Mouse (Mus musculus): ENCODE measurements at regions not wholly inside any gene's neighbourhood (a gene's known extent, or its start where the extent isn't known, plus 50 kb on each side); places are given as distances from the start of the nearest gene placed in this dataset.

- Histone ChIP-seq H3K27ac (ENCODE audit: insufficient read depth, low read length) (no peak overlapping the region), H3K27me3 (ENCODE audit: control insufficient read depth, insufficient read depth, low read length) (no peaks in the 10 kb centered on the region), H3K4me3 (replicated peaks; ENCODE audit: insufficient read depth, low read depth, low read length) (no peak overlapping the region), H3K4me1 (ENCODE audit: control insufficient read depth, insufficient read depth, low read length) (no peaks in the 10 kb centered on the region)
- DNase-seq: no peak
- 78% methylated on average over 3 of the region's 3 CpGs for WGBS
- TF ChIP-seq POLR2A (IDR thresholded peaks at IDR 0.05; ENCODE audit: borderline replicate concordance, insufficient read depth, low read length) (no peak), CTCF (IDR thresholded peaks at IDR 0.05; ENCODE audit: borderline replicate concordance, insufficient read depth, low read depth, low read length) (peak; percentile 34; the same call in 1 of the 2 replicates)
Measured at GRCm38 (mm10) chr3:52906823-52907564, 110.0 kb downstream of the Cog6 start.

GRCm38 (mm10) chr3:52904028-52904427 lies 113.0 kb downstream of the Cog6 start:
- no peak overlapping the region for H3K27ac ChIP-seq (ENCODE audit: insufficient read depth, low read length)
- DNase-seq: no peak
- no peak overlapping the region for H3K4me3 ChIP-seq (replicated peaks; ENCODE audit: insufficient read depth, low read depth, low read length)
- H3K4me1 ChIP-seq (ENCODE audit: control insufficient read depth, insufficient read depth, low read length): no peaks in the 10 kb centered on the region
- H3K27me3 ChIP-seq (ENCODE audit: control insufficient read depth, insufficient read depth, low read length): no peaks in the 10 kb centered on the region
- TF ChIP-seq POLR2A (IDR thresholded peaks at IDR 0.05; ENCODE audit: borderline replicate concordance, insufficient read depth, low read length) (no peak), CTCF (IDR thresholded peaks at IDR 0.05; ENCODE audit: borderline replicate concordance, insufficient read depth, low read depth, low read length) (no peak)
- 83% methylated on average over 3 of the region's 3 CpGs for WGBS

- Histone ChIP-seq H3K4me3 (replicated peaks; ENCODE audit: insufficient read depth, low read depth, low read length) (no peak overlapping the region), H3K27ac (ENCODE audit: insufficient read depth, low read length) (no peak overlapping the region), H3K4me1 (ENCODE audit: control insufficient read depth, insufficient read depth, low read length) (no peaks in the 10 kb centered on the region), H3K27me3 (ENCODE audit: control insufficient read depth, insufficient read depth, low read length) (no peaks in the 10 kb centered on the region)
- DNase-seq: no peak
- 29% methylated on average over 4 of the region's 4 CpGs for WGBS
- TF ChIP-seq CTCF (IDR thresholded peaks at IDR 0.05; ENCODE audit: borderline replicate concordance, insufficient read depth, low read depth, low read length) (no peak), POLR2A (IDR thresholded peaks at IDR 0.05; ENCODE audit: borderline replicate concordance, insufficient read depth, low read length) (no peak)
Measured at GRCm38 (mm10) chr3:52897665-52898064, 119.4 kb downstream of the Cog6 start.

GRCm38 (mm10) chr3:52896462-52896861 lies 120.6 kb downstream of the Cog6 start:
- Histone ChIP-seq H3K4me1 (ENCODE audit: control insufficient read depth, insufficient read depth, low read length) (no peaks in the 10 kb centered on the region), H3K27ac (ENCODE audit: insufficient read depth, low read length) (no peak overlapping the region), H3K27me3 (ENCODE audit: control insufficient read depth, insufficient read depth, low read length) (no peaks in the 10 kb centered on the region), H3K4me3 (replicated peaks; ENCODE audit: insufficient read depth, low read depth, low read length) (no peak overlapping the region)
- no peak for DNase-seq
- 79% methylated on average over 7 of the region's 7 CpGs for WGBS
- TF ChIP-seq POLR2A (IDR thresholded peaks at IDR 0.05; ENCODE audit: borderline replicate concordance, insufficient read depth, low read length) (no peak), CTCF (IDR thresholded peaks at IDR 0.05; ENCODE audit: borderline replicate concordance, insufficient read depth, low read depth, low read length) (no peak)

GRCm38 (mm10) chr3:52895751-52896150 lies 121.3 kb downstream of the Cog6 start:
- H3K27me3 ChIP-seq (ENCODE audit: control insufficient read depth, insufficient read depth, low read length): no peaks in the 10 kb centered on the region
- H3K4me1 ChIP-seq (ENCODE audit: control insufficient read depth, insufficient read depth, low read length): no peaks in the 10 kb centered on the region
- no peak for DNase-seq
- no peak for TF ChIP-seq POLR2A (IDR thresholded peaks at IDR 0.05; ENCODE audit: borderline replicate concordance, insufficient read depth, low read length)
- no peak for TF ChIP-seq CTCF (IDR thresholded peaks at IDR 0.05; ENCODE audit: borderline replicate concordance, insufficient read depth, low read depth, low read length)
- no peak overlapping the region for H3K27ac ChIP-seq (ENCODE audit: insufficient read depth, low read length)
- no peak overlapping the region for H3K4me3 ChIP-seq (replicated peaks; ENCODE audit: insufficient read depth, low read depth, low read length)
- WGBS: 72% methylated on average over 5 of the region's 5 CpGs

- Histone ChIP-seq H3K4me1 (ENCODE audit: control insufficient read depth, insufficient read depth, low read length) (no peaks in the 10 kb centered on the region), H3K4me3 (replicated peaks; ENCODE audit: insufficient read depth, low read depth, low read length) (no peak overlapping the region), H3K27ac (ENCODE audit: insufficient read depth, low read length) (no peak overlapping the region), H3K27me3 (ENCODE audit: control insufficient read depth, insufficient read depth, low read length) (no peaks in the 10 kb centered on the region)
- TF ChIP-seq CTCF (IDR thresholded peaks at IDR 0.05; ENCODE audit: borderline replicate concordance, insufficient read depth, low read depth, low read length) (no peak), POLR2A (IDR thresholded peaks at IDR 0.05; ENCODE audit: borderline replicate concordance, insufficient read depth, low read length) (no peak)
- 90% methylated on average over 2 of the region's 2 CpGs for WGBS
- no peak for DNase-seq
Measured at GRCm38 (mm10) chr3:52894812-52895211, 122.2 kb downstream of the Cog6 start.

GRCm38 (mm10) chr3:52889156-52889715 lies 127.8 kb downstream of the Cog6 start:
- TF ChIP-seq CTCF (IDR thresholded peaks at IDR 0.05; ENCODE audit: borderline replicate concordance, insufficient read depth, low read depth, low read length) (no peak), POLR2A (IDR thresholded peaks at IDR 0.05; ENCODE audit: borderline replicate concordance, insufficient read depth, low read length) (no peak)
- no peak overlapping the region for H3K27ac ChIP-seq (ENCODE audit: insufficient read depth, low read length)
- DNase-seq: no peak
- 64% methylated on average over 4 of the region's 4 CpGs for WGBS
- no peaks in the 10 kb centered on the region for H3K4me1 ChIP-seq (ENCODE audit: control insufficient read depth, insufficient read depth, low read length)
- H3K4me3 ChIP-seq (replicated peaks; ENCODE audit: insufficient read depth, low read depth, low read length): no peak overlapping the region
- H3K27me3 ChIP-seq (ENCODE audit: control insufficient read depth, insufficient read depth, low read length): no peaks in the 10 kb centered on the region

GRCm38 (mm10) chr3:52881981-52882380 lies 135.1 kb downstream of the Cog6 start:
- Histone ChIP-seq H3K4me1 (ENCODE audit: control insufficient read depth, insufficient read depth, low read length) (no peaks in the 10 kb centered on the region), H3K27me3 (ENCODE audit: control insufficient read depth, insufficient read depth, low read length) (no peaks in the 10 kb centered on the region), H3K4me3 (replicated peaks; ENCODE audit: insufficient read depth, low read depth, low read length) (no peak overlapping the region), H3K27ac (ENCODE audit: insufficient read depth, low read length) (no peak overlapping the region)
- TF ChIP-seq CTCF (IDR thresholded peaks at IDR 0.05; ENCODE audit: borderline replicate concordance, insufficient read depth, low read depth, low read length) (no peak), POLR2A (IDR thresholded peaks at IDR 0.05; ENCODE audit: borderline replicate concordance, insufficient read depth, low read length) (no peak)
- no peak for DNase-seq
- WGBS: 70% methylated on average over 3 of the region's 3 CpGs

All from cerebellum, adult 2 months (tissue).